In genomic region chr1:82385827-82386230, GRCm38 (mm10) we compare ENCODE assay signal across 10 mouse cellular contexts.
A peak's percentile ranks its signal among the peaks of the same experiment; 100 is the strongest.
DNase-seq lines count a peak whose midpoint lies in the region; ATAC-seq and TF ChIP-seq lines count a peak whose summit lies in the region.
"Had no signal": no experiment of that assay in that cellular context is flagged by ENCODE, and none has a peak within 500 bp of the region (broad histone marks: within the 10 kb centered on the region; RNA-seq: fewer than 3 reads in every experiment).

No protein-coding gene starts in this region.

- WGBS in heart, postnatal 0 days, result 37% methylated on average over 4 of the region's 4 CpGs
- 40% methylated on average over 4 of the region's 4 CpGs for WGBS in embryonic facial prominence, embryonic 10.5 days
- WGBS in hindbrain, embryonic 12.5 days, result 29% methylated on average over 4 of the region's 4 CpGs
- 26% methylated on average over 4 of the region's 4 CpGs for WGBS in midbrain, postnatal 0 days

- no peak for TF ChIP-seq EP300 in heart, postnatal 0 days (IDR thresholded peaks at IDR 0.05; ENCODE audit: low read depth)

- H3K36me3 ChIP-seq in heart, postnatal 0 days (replicated peaks; ENCODE audit: control insufficient read depth, insufficient read depth, low read length), result no peaks in the 10 kb centered on the region
- H3K36me3 ChIP-seq in embryonic facial prominence, embryonic 10.5 days (replicated peaks), result no peaks in the 10 kb centered on the region
- no peaks in the 10 kb centered on the region for H3K36me3 ChIP-seq in hindbrain, embryonic 12.5 days
- no peaks in the 10 kb centered on the region for H3K36me3 ChIP-seq in midbrain, postnatal 0 days (ENCODE audit: insufficient read depth, low read length)

- H3K9me3 ChIP-seq in heart, postnatal 0 days (replicated peaks; ENCODE audit: control insufficient read depth, low read length), result no peaks in the 10 kb centered on the region
- no peaks in the 10 kb centered on the region for H3K9me3 ChIP-seq in embryonic facial prominence, embryonic 10.5 days
- H3K9me3 ChIP-seq in hindbrain, embryonic 12.5 days (replicated peaks), result no peaks in the 10 kb centered on the region
- no peaks in the 10 kb centered on the region for H3K9me3 ChIP-seq in midbrain, postnatal 0 days (ENCODE audit: low read length)
- H3K9me3 ChIP-seq: megakaryocyte, embryonic 14.5 days had no signal

- no peak overlapping the region for H3K4me2 ChIP-seq in heart, postnatal 0 days (ENCODE audit: low read depth, low read length)
- no peak overlapping the region for H3K4me2 ChIP-seq in hindbrain, embryonic 12.5 days (replicated peaks)
- no peak overlapping the region for H3K4me2 ChIP-seq in midbrain, postnatal 0 days (ENCODE audit: low read depth, low read length, poor library complexity, severe bottlenecking)

- peaks cover 8% of the 10 kb centered on the region; the same call in 1 of the 2 replicates for H3K4me1 ChIP-seq in heart, postnatal 0 days (ENCODE audit: control insufficient read depth, insufficient read depth)
- H3K4me1 ChIP-seq in embryonic facial prominence, embryonic 10.5 days, result peaks cover 18% of the 10 kb centered on the region
- H3K4me1 ChIP-seq in hindbrain, embryonic 12.5 days, result peaks cover 28% of the 10 kb centered on the region
- no peaks in the 10 kb centered on the region for H3K4me1 ChIP-seq in midbrain, postnatal 0 days (ENCODE audit: insufficient read depth, low read length)
- H3K4me1 ChIP-seq: megakaryocyte, embryonic 14.5 days had no signal

- no peak overlapping the region for H3K9ac ChIP-seq in heart, postnatal 0 days (replicated peaks; ENCODE audit: low read depth, low read length)
- H3K9ac ChIP-seq in hindbrain, embryonic 12.5 days, result no peak overlapping the region
- no peak overlapping the region for H3K9ac ChIP-seq in midbrain, postnatal 0 days (replicated peaks; ENCODE audit: low read length, poor library complexity, severe bottlenecking)

- no peak for DNase-seq in heart, postnatal 0 days (ENCODE audit: low spot score)
- DNase-seq in heart, postnatal 4 days, result no peak
- DNase-seq in embryonic facial prominence, embryonic 10.5 days (ENCODE audit: low spot score), result no peak
- peak; percentile 49 for DNase-seq in midbrain, postnatal 0 days (ENCODE audit: low spot score)
- DNase-seq in right cerebral cortex, postnatal 14 days, result no peak
- no peak for DNase-seq in kidney, postnatal 36 days
- no peak for DNase-seq in right cerebral cortex, postnatal 25 days
- DNase-seq: kidney, postnatal 4 days had no signal

- H3K27me3 ChIP-seq in heart, postnatal 0 days (ENCODE audit: control insufficient read depth, insufficient read depth, low read length), result no peaks in the 10 kb centered on the region
- H3K27me3 ChIP-seq in embryonic facial prominence, embryonic 10.5 days (replicated peaks; ENCODE audit: low read depth, poor library complexity, severe bottlenecking), result no peaks in the 10 kb centered on the region
- no peaks in the 10 kb centered on the region for H3K27me3 ChIP-seq in hindbrain, embryonic 12.5 days
- H3K27me3 ChIP-seq in midbrain, postnatal 0 days (ENCODE audit: insufficient read depth, low read length), result no peaks in the 10 kb centered on the region
- H3K27me3 ChIP-seq: megakaryocyte, embryonic 14.5 days had no signal

- no peak overlapping the region for H3K4me3 ChIP-seq in heart, postnatal 0 days (ENCODE audit: low read depth, low read length)
- H3K4me3 ChIP-seq in embryonic facial prominence, embryonic 10.5 days, result no peak overlapping the region
- H3K4me3 ChIP-seq in hindbrain, embryonic 12.5 days, result no peak overlapping the region
- H3K4me3 ChIP-seq in midbrain, postnatal 0 days (ENCODE audit: low read depth, low read length), result no peak overlapping the region
- H3K4me3 ChIP-seq: megakaryocyte, embryonic 14.5 days had no signal

- H3K27ac ChIP-seq in heart, postnatal 0 days (ENCODE audit: low read depth), result peak overlapping the region; percentile 1; the same call in 1 of the 2 replicates
- peak overlapping the region; percentile 63; the same call in 1 of the 2 replicates for H3K27ac ChIP-seq in embryonic facial prominence, embryonic 10.5 days (replicated peaks)
- 0 out of 2 replicates have a peak overlapping the region, but pooled peaks have one; percentile 57 for H3K27ac ChIP-seq in hindbrain, embryonic 12.5 days
- H3K27ac ChIP-seq in midbrain, postnatal 0 days (ENCODE audit: low read depth, low read length), result no peak overlapping the region

- no peak for ATAC-seq in heart, postnatal 0 days (ENCODE audit: insufficient read depth, low read depth)
- ATAC-seq in hindbrain, embryonic 12.5 days (ENCODE audit: low FRiP score), result peak; percentile 35; the same call in 1 of the 2 replicates
- ATAC-seq in midbrain, postnatal 0 days (ENCODE audit: low FRiP score), result peak; percentile 34; the same call in 1 of the 2 replicates

- TF ChIP-seq CTCF in heart, postnatal 0 days (IDR thresholded peaks at IDR 0.05; ENCODE audit: low read depth), result no peak
- no peak for TF ChIP-seq CTCF in midbrain, postnatal 0 days (IDR thresholded peaks at IDR 0.05)
